Comparison of ENCODE assay signal across 20 mouse cellular contexts in genomic region chr9:82709991-82710593, GRCm38 (mm10).
DNase-seq lines count a peak whose midpoint lies in the region; ATAC-seq and TF ChIP-seq lines count a peak whose summit lies in the region.
"Had no signal": no experiment of that assay in that cellular context is flagged by ENCODE, and none has a peak within 500 bp of the region (broad histone marks: within the 10 kb centered on the region; RNA-seq: fewer than 3 reads in every experiment).

No protein-coding gene starts in this region.

- H3K4me3 ChIP-seq in hindbrain, embryonic 10.5 days: no peak overlapping the region
- H3K4me3 ChIP-seq in hindbrain, embryonic 16.5 days (ENCODE audit: low read length): no peak overlapping the region
- H3K4me3 ChIP-seq in neural tube, embryonic 12.5 days: no peak overlapping the region
- H3K4me3 ChIP-seq in neural tube, embryonic 15.5 days (replicated peaks): no peak overlapping the region
- H3K4me3 ChIP-seq in forebrain, embryonic 15.5 days: no peak overlapping the region
- H3K4me3 ChIP-seq in small intestine, adult 2 months (ENCODE audit: low read depth, low read length): no peak overlapping the region
- H3K4me3 ChIP-seq: heart, embryonic 12.5 days; intestine, embryonic 15.5 days had no signal

- no peak for TF ChIP-seq CTCF in small intestine, adult 2 months (IDR thresholded peaks at IDR 0.05; ENCODE audit: extremely low read depth, insufficient read length, insufficient replicate concordance, low read depth, low read length)

- H3K9ac ChIP-seq in hindbrain, embryonic 16.5 days (ENCODE audit: low read depth, low read length): no peak overlapping the region
- H3K9ac ChIP-seq in neural tube, embryonic 12.5 days: no peak overlapping the region
- no peak overlapping the region for H3K9ac ChIP-seq in neural tube, embryonic 15.5 days (replicated peaks)
- H3K9ac ChIP-seq in forebrain, embryonic 15.5 days (replicated peaks): no peak overlapping the region
- H3K9ac ChIP-seq: heart, embryonic 12.5 days; intestine, embryonic 15.5 days had no signal

- H3K36me3 ChIP-seq in hindbrain, embryonic 10.5 days: no peaks in the 10 kb centered on the region
- no peaks in the 10 kb centered on the region for H3K36me3 ChIP-seq in hindbrain, embryonic 16.5 days (ENCODE audit: control insufficient read depth, insufficient read depth, low read length)
- no peaks in the 10 kb centered on the region for H3K36me3 ChIP-seq in neural tube, embryonic 12.5 days
- no peaks in the 10 kb centered on the region for H3K36me3 ChIP-seq in neural tube, embryonic 15.5 days
- H3K36me3 ChIP-seq in forebrain, embryonic 15.5 days: no peaks in the 10 kb centered on the region
- no peaks in the 10 kb centered on the region for H3K36me3 ChIP-seq in small intestine, adult 2 months (ENCODE audit: control insufficient read depth, insufficient read depth, low read length)
- H3K36me3 ChIP-seq: G1E; heart, embryonic 12.5 days; intestine, embryonic 15.5 days had no signal

- no peak for TF ChIP-seq POLR2A in small intestine, adult 2 months (IDR thresholded peaks at IDR 0.05; ENCODE audit: low read depth, low read length)

- H3K9me3 ChIP-seq in hindbrain, embryonic 10.5 days: no peaks in the 10 kb centered on the region
- H3K9me3 ChIP-seq in hindbrain, embryonic 16.5 days (ENCODE audit: control insufficient read depth, low read length): no peaks in the 10 kb centered on the region
- no peaks in the 10 kb centered on the region for H3K9me3 ChIP-seq in neural tube, embryonic 12.5 days
- H3K9me3 ChIP-seq in neural tube, embryonic 15.5 days (replicated peaks): no peaks in the 10 kb centered on the region
- H3K9me3 ChIP-seq in forebrain, embryonic 15.5 days: no peaks in the 10 kb centered on the region
- H3K9me3 ChIP-seq: G1E; heart, embryonic 12.5 days; intestine, embryonic 15.5 days had no signal

- no peak overlapping the region for H3K4me2 ChIP-seq in hindbrain, embryonic 16.5 days (ENCODE audit: low read length)
- H3K4me2 ChIP-seq in neural tube, embryonic 12.5 days (replicated peaks): no peak overlapping the region
- H3K4me2 ChIP-seq in neural tube, embryonic 15.5 days: no peak overlapping the region
- peak overlapping the region; percentile 6 for H3K4me2 ChIP-seq in forebrain, embryonic 15.5 days (replicated peaks)
- H3K4me2 ChIP-seq: heart, embryonic 12.5 days; intestine, embryonic 15.5 days had no signal

- peaks cover 10% of the 10 kb centered on the region for H3K4me1 ChIP-seq in hindbrain, embryonic 10.5 days (replicated peaks)
- no peaks in the 10 kb centered on the region for H3K4me1 ChIP-seq in hindbrain, embryonic 16.5 days (ENCODE audit: control insufficient read depth, insufficient read depth, low read depth, low read length)
- peaks cover 4% of the 10 kb centered on the region; the same call in 1 of the 2 replicates for H3K4me1 ChIP-seq in neural tube, embryonic 12.5 days
- no peaks in the 10 kb centered on the region for H3K4me1 ChIP-seq in neural tube, embryonic 15.5 days
- peaks cover 7% of the 10 kb centered on the region; the same call in 1 of the 2 replicates for H3K4me1 ChIP-seq in forebrain, embryonic 15.5 days
- no peaks in the 10 kb centered on the region for H3K4me1 ChIP-seq in small intestine, adult 2 months (ENCODE audit: control insufficient read depth, insufficient read depth, insufficient read length, low read length)
- H3K4me1 ChIP-seq: heart, embryonic 12.5 days; intestine, embryonic 15.5 days had no signal

- no peaks in the 10 kb centered on the region for H3K27me3 ChIP-seq in hindbrain, embryonic 10.5 days (ENCODE audit: insufficient read depth, poor library complexity, severe bottlenecking)
- no peaks in the 10 kb centered on the region for H3K27me3 ChIP-seq in hindbrain, embryonic 16.5 days (replicated peaks; ENCODE audit: control insufficient read depth, insufficient read depth, low read length)
- H3K27me3 ChIP-seq in neural tube, embryonic 12.5 days (replicated peaks): no peaks in the 10 kb centered on the region
- no peaks in the 10 kb centered on the region for H3K27me3 ChIP-seq in neural tube, embryonic 15.5 days (replicated peaks)
- H3K27me3 ChIP-seq in forebrain, embryonic 15.5 days: no peaks in the 10 kb centered on the region
- no peaks in the 10 kb centered on the region for H3K27me3 ChIP-seq in small intestine, adult 2 months (ENCODE audit: control insufficient read depth, insufficient read depth, low read length)
- H3K27me3 ChIP-seq: heart, embryonic 12.5 days; intestine, embryonic 15.5 days had no signal

- WGBS in hindbrain, embryonic 10.5 days: 75% methylated on average over 12 of the region's 12 CpGs
- 59% methylated on average over 12 of the region's 12 CpGs for WGBS in hindbrain, embryonic 16.5 days
- 65% methylated on average over 12 of the region's 12 CpGs for WGBS in neural tube, embryonic 12.5 days
- WGBS in neural tube, embryonic 15.5 days: 56% methylated on average over 12 of the region's 12 CpGs
- WGBS in forebrain, embryonic 15.5 days: 35% methylated on average over 12 of the region's 12 CpGs
- WGBS in small intestine, adult 2 months: 76% methylated on average over 12 of the region's 12 CpGs

- H3K27ac ChIP-seq in hindbrain, embryonic 10.5 days: peak overlapping the region; percentile 66
- H3K27ac ChIP-seq in hindbrain, embryonic 16.5 days (ENCODE audit: low read depth, low read length): no peak overlapping the region
- H3K27ac ChIP-seq in neural tube, embryonic 12.5 days: no peak overlapping the region
- no peak overlapping the region for H3K27ac ChIP-seq in neural tube, embryonic 15.5 days (replicated peaks)
- no peak overlapping the region for H3K27ac ChIP-seq in forebrain, embryonic 15.5 days (replicated peaks)
- 0 out of 2 replicates have a peak overlapping the region, but pooled peaks have one; percentile 35 for H3K27ac ChIP-seq in small intestine, adult 2 months (ENCODE audit: insufficient read depth, low read depth, low read length)
- H3K27ac ChIP-seq: intestine, embryonic 15.5 days; macrophage had no signal

- no peak for DNase-seq in hindbrain, embryonic 10.5 days (ENCODE audit: low spot score)
- DNase-seq in frontal cortex, postnatal 10 days (ENCODE audit: low spot score in 2 of 2): no peak
- DNase-seq: cerebellum, adult 11-12 months; gastrocnemius, postnatal 25 days; heart, postnatal 4 days; kidney, postnatal 25 days; layer of hippocampus, postnatal 36 days; left cerebral cortex, postnatal 4 days; lung, adult 2 months; right cerebral cortex, adult 18-20 months had no signal

- no peak for ATAC-seq in hindbrain, embryonic 16.5 days
- peak; percentile 29; the same call in 1 of the 2 replicates for ATAC-seq in neural tube, embryonic 12.5 days (ENCODE audit: low FRiP score, low read depth)
- no peak for ATAC-seq in neural tube, embryonic 15.5 days (ENCODE audit: low FRiP score)
- no peak for ATAC-seq in forebrain, embryonic 15.5 days (replicated peaks)
- ATAC-seq in megakaryocyte-erythroid progenitor cell, adult 5-6 weeks (replicated peaks; ENCODE audit: low FRiP score, low TSS enrichment, poor library complexity, severe bottlenecking): no peak
- ATAC-seq: intestine, embryonic 15.5 days had no signal

Comparison
In these comparisons a context has a peak if more than half of its experiments do, and no peak if none do; other contexts are left out.
1. H3K27ac ChIP-seq: peak in hindbrain, embryonic 10.5 days (single experiment) and small intestine, adult 2 months (single experiment); none in hindbrain, embryonic 16.5 days (single experiment), neural tube, embryonic 12.5 days (single experiment), neural tube, embryonic 15.5 days (single experiment) and forebrain, embryonic 15.5 days (single experiment).